Mouse (Mus musculus) midbrain, embryonic 11.5 days (tissue): Measurements from ENCODE around the gene Stx8. TPM values are rescaled to one million over a fixed set of nuclear protein-coding genes. Genes with fewer than 3 reads are reported as not detected.

ENCODE experiments used
- ATAC-seq: fragments of 200-750 bp; cut with Nextera tagmentation; 2 replicates; pipeline ENCODE4 v1.8.0; 2017; ENCODE audit warnings: moderate TSS enrichment, moderate library complexity; ENCODE audit not compliant: low FRiP score
- DNase-seq: peaks from one replicate; pipeline ENCODE4 v3.0.0; 2015; ENCODE audit warnings: low spot score; ENCODE audit errors: missing footprints
- H3K27ac ChIP-seq: fragments of 300-500 bp; sonication (generic); 2 replicates; pipeline ENCODE4 v1.5.1; 2014; ENCODE audit warnings: low read depth, low read length
- H3K27me3 ChIP-seq: fragments of 300-500 bp; sonication (generic); 2 replicates; pipeline ENCODE4 v1.6.1; 2014; ENCODE audit warnings: mild to moderate bottlenecking, low read length, moderate library complexity, mixed read lengths; ENCODE audit not compliant: control insufficient read depth, insufficient read depth
- H3K36me3 ChIP-seq: fragments of 300-500 bp; sonication (generic); 2 replicates; pipeline ENCODE4 v1.6.1; 2014; ENCODE audit warnings: mild to moderate bottlenecking, low read length, moderate library complexity, mixed read lengths; ENCODE audit not compliant: control insufficient read depth, insufficient read depth
- H3K4me1 ChIP-seq: fragments of 300-500 bp; sonication (generic); 2 replicates; pipeline ENCODE4 v1.6.1; 2014; ENCODE audit warnings: low read length; ENCODE audit not compliant: control insufficient read depth, insufficient read depth
- H3K4me2 ChIP-seq: fragments of 300-500 bp; sonication (generic); 2 replicates; pipeline ENCODE4 v1.6.1; 2014; ENCODE audit warnings: mild to moderate bottlenecking, moderate library complexity
- H3K4me3 ChIP-seq: fragments of 300-500 bp; sonication (generic); 2 replicates; pipeline ENCODE4 v1.5.1; 2014; ENCODE audit warnings: low read depth, low read length
- H3K9ac ChIP-seq: fragments of 300-500 bp; sonication (generic); 2 replicates; pipeline ENCODE4 v1.6.1; 2014; ENCODE audit warnings: low read length
- H3K9me3 ChIP-seq: fragments of 300-500 bp; sonication (generic); 2 replicates; pipeline ENCODE4 v1.6.1; 2016; ENCODE audit warnings: low read length; ENCODE audit not compliant: control insufficient read depth
- WGBS: fragments of 180-500 bp; shearing (Covaris S2); extraction: QIAGEN DNeasy Blood & Tissue Kit; methylation state at CpG from one replicate; pipeline ENCODE4 v1.1.7; 2014; 5-methylcytosine and 5-hydroxymethylcytosine counted together
- microRNA-seq: library from miRNA; unstranded; fragments of <30 nt; microRNA quantifications from one replicate; pipeline ENCODE4, GENCODE M21; 2017
- polyA plus RNA-seq: library from polyadenylated mRNA; unstranded; fragments of >200 nt; fragmentation: Nextera tagmentation; extraction: Ambion mirVana; gene quantifications from 2 replicates; pipeline ENCODE4 v1.2.1, GENCODE M21; 2014

Stx8 gene
- polyA plus RNA-seq, 1 experiment from 2014 or later, result 55.3 TPM

- Histone ChIP-seq H3K27ac (no peak overlapping the region), H3K36me3 (no peaks in the 10 kb centered on the region), H3K4me2 (no peak overlapping the region), H3K9ac (no peak overlapping the region), H3K4me3 (no peak overlapping the region), H3K9me3 (no peaks in the 10 kb centered on the region), H3K4me1 (0 out of 2 replicates have a peak, but pooled peaks cover 7% of the 10 kb centered on the region), H3K27me3 (peaks cover 15% of the 10 kb centered on the region)
- 87% methylated on average over 9 of the region's 9 CpGs for WGBS
- no peak for ATAC-seq
- DNase-seq, result no peak
These were observed 267.5 kb downstream of the Stx8 start for GRCm38 (mm10) chr11:68233469-68233965.

DNA sequence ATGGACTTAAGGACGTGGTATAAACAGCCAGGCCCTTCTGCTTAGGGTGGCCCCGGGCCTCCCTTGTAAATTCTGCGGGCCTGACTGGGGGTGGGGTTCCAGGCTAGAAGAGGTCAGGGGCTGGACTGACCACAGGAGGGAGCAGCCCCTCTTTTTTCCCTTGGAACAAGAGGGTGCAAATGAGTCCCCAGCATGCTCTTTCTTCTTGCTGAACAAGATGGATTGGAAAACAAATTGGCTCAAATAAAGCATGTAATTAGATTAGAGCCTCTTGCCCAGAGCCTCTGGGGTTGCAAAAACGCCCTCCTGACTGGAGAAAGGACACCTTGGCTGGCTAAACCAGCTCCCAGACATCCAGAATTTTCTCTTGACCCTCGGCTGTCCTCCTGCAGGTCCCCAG lies 273.8 kb downstream of the Stx8 start:
- peaks cover 12% of the 10 kb centered on the region for H3K4me1 ChIP-seq
- no peak overlapping the region for H3K4me2 ChIP-seq
- 18% methylated on average over 5 of the region's 5 CpGs for WGBS
- no peak overlapping the region for H3K4me3 ChIP-seq
- H3K36me3 ChIP-seq, result no peaks in the 10 kb centered on the region; the same call in 1 of the 2 replicates
- no peak overlapping the region for H3K27ac ChIP-seq
- H3K9me3 ChIP-seq, result no peaks in the 10 kb centered on the region
- ATAC-seq (no peak), DNase-seq (no peak)
- no peak overlapping the region for H3K9ac ChIP-seq
- peaks cover 29% of the 10 kb centered on the region for H3K27me3 ChIP-seq

GRCm38 (mm10) chr11:68244254-68244991 lies 278.4 kb downstream of the Stx8 start:
- WGBS, result 56% methylated on average over 16 of the region's 16 CpGs
- Histone ChIP-seq H3K4me2 (no peak overlapping the region), H3K9ac (no peak overlapping the region), H3K9me3 (no peaks in the 10 kb centered on the region), H3K27me3 (peaks cover 16% of the 10 kb centered on the region), H3K4me3 (no peak overlapping the region), H3K4me1 (peaks cover 20% of the 10 kb centered on the region), H3K27ac (no peak overlapping the region; the same call in 1 of the 2 replicates), H3K36me3 (peaks cover 4% of the 10 kb centered on the region)
- peak; percentile 85 for DNase-seq
- ATAC-seq, result no peak

- no peak overlapping the region for H3K9ac ChIP-seq
- no peaks in the 10 kb centered on the region for H3K9me3 ChIP-seq
- no peak overlapping the region for H3K27ac ChIP-seq
- H3K4me1 ChIP-seq, result peaks cover 17% of the 10 kb centered on the region
- no peak overlapping the region for H3K4me2 ChIP-seq
- peaks cover 16% of the 10 kb centered on the region for H3K27me3 ChIP-seq
- ATAC-seq, result no peak
- H3K4me3 ChIP-seq, result no peak overlapping the region
- peaks cover 4% of the 10 kb centered on the region for H3K36me3 ChIP-seq
- 97% methylated on average over 5 of the region's 5 CpGs for WGBS
- no peak for DNase-seq
These were observed 278.9 kb downstream of the Stx8 start for GRCm38 (mm10) chr11:68244992-68245261.

DNA sequence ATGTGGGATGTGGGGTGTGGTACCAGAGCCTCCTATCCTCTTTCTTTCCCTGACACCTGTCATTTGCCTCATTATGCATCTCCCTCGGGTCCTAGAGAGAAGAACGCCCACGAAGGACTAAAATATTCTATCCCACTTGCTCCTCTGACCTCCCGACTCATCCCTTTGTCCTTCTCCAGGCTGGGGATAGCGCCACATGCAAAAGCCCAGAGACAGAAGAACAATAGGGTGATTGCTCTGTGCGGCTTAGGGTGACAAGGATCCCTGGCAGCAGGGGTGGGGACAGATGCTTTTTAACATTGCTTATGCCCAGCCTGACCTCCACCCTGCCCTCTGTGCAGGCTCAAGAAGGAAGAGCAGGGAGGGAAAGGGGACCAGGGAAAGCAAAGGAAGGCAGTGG lies 281.9 kb downstream of the Stx8 start:
- H3K9me3 ChIP-seq, result no peaks in the 10 kb centered on the region
- peaks cover 4% of the 10 kb centered on the region for H3K36me3 ChIP-seq
- WGBS, result 8% methylated on average over 6 of the region's 6 CpGs
- no peak overlapping the region for H3K9ac ChIP-seq
- no peak overlapping the region for H3K4me3 ChIP-seq
- peaks cover 19% of the 10 kb centered on the region for H3K4me1 ChIP-seq
- H3K4me2 ChIP-seq, result no peak overlapping the region
- peak; percentile 33; the same call in 1 of the 2 replicates for ATAC-seq
- peak; percentile 83 for DNase-seq
- H3K27ac ChIP-seq, result no peak overlapping the region
- peaks cover 2% of the 10 kb centered on the region for H3K27me3 ChIP-seq

DNA sequence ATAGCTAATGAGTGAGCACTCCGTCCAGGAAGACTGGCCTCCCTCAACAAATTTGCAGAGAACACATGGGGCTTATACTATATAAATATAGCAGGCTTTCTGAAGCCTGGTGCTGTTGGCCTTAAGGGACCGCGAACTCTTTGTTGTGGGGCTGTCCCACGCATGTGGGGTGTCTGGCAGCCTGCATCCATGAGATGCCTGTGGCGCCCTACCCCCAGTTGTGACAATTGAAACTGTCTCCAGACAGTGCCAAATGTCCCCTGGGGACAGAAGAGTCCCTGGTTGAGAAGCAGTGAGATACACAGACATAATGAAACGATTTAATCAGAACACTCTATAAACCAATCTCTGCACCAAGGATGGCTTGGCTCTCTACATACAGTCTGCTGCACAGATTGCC lies 284.1 kb downstream of the Stx8 start:
- peaks cover 1% of the 10 kb centered on the region; the same call in 1 of the 2 replicates for H3K36me3 ChIP-seq
- peaks cover 11% of the 10 kb centered on the region; the same call in 1 of the 2 replicates for H3K4me1 ChIP-seq
- peak; percentile 83 for DNase-seq
- no peak for ATAC-seq
- no peak overlapping the region for H3K9ac ChIP-seq
- WGBS, result 74% methylated on average over 6 of the region's 6 CpGs
- H3K4me2 ChIP-seq, result no peak overlapping the region
- no peak overlapping the region; the same call in 1 of the 2 replicates for H3K27ac ChIP-seq
- H3K27me3 ChIP-seq, result peaks cover 2% of the 10 kb centered on the region
- no peak overlapping the region for H3K4me3 ChIP-seq
- no peaks in the 10 kb centered on the region for H3K9me3 ChIP-seq

- ATAC-seq, result no peak
These were observed 287.5 kb downstream of the Stx8 start for GRCm38 (mm10) chr11:68253531-68253930.

More at GRCm38 (mm10) chr11:68253531-68253930, 287.5 kb downstream of the Stx8 start:
- WGBS, result 89% methylated on average over 7 of the region's 7 CpGs
- DNase-seq, result no peak
- H3K4me2 ChIP-seq, result no peak overlapping the region
- H3K27ac ChIP-seq, result no peak overlapping the region
- no peak overlapping the region for H3K9ac ChIP-seq
- H3K27me3 ChIP-seq, result no peaks in the 10 kb centered on the region; the same call in none of the 2 replicates
- H3K4me3 ChIP-seq, result no peak overlapping the region
- no peaks in the 10 kb centered on the region for H3K9me3 ChIP-seq
- H3K36me3 ChIP-seq, result 0 out of 2 replicates have a peak, but pooled peaks cover 2% of the 10 kb centered on the region
- H3K4me1 ChIP-seq, result peaks cover 4% of the 10 kb centered on the region; the same call in 1 of the 2 replicates

Small RNAs within 50 kb of the gene (microRNA-seq; reads per million reads assigned to microRNA genes)
- not detected for gene Mir6406

Other genes starting within 250 kb of the Stx8 start
- gene Glp2r, start 195.0 kb upstream of the Stx8 start, polyA plus RNA-seq, result not detected in 2 replicates
- not detected in 2 replicates for gene Gsg1l2, start 191.6 kb upstream of the Stx8 start, polyA plus RNA-seq
- gene Dhrs7c, start 168.0 kb upstream of the Stx8 start, polyA plus RNA-seq, result not detected in 2 replicates
- gene Usp43, start 44.0 kb upstream of the Stx8 start, polyA plus RNA-seq, result 0.51 and 0.97 TPM in 2 replicates
- gene Cfap52, start 542 bp upstream of the Stx8 start, polyA plus RNA-seq, result 0.25 and 0.46 TPM in 2 replicates